Mouse (Mus musculus) ES-E14 (cell line): Measurements from ENCODE around the gene Gdf7.

ENCODE experiments used
- CHD2 ChIP-seq: IDR thresholded peaks from 2 replicates; pipeline ENCODE4 v1.6.1; 2014; ENCODE audit warnings: mild to moderate bottlenecking, low read depth, low read length, inconsistent platforms
- HCFC1 ChIP-seq: IDR thresholded peaks from 2 replicates; pipeline ENCODE4 v1.6.1; 2012; ENCODE audit warnings: low read length, inconsistent platforms, borderline replicate concordance; ENCODE audit not compliant: insufficient read depth
- MAFK ChIP-seq: IDR thresholded peaks from 2 replicates; pipeline ENCODE4 v1.6.1; 2014; ENCODE audit warnings: mild to moderate bottlenecking, low read depth, low read length, inconsistent platforms; ENCODE audit not compliant: insufficient read depth

- TF ChIP-seq CHD2 (no peak), MAFK (no peak), HCFC1 (no peak)
Observed at GRCm38 (mm10) chr12:8306910-8307309, 5.2 kb upstream of the Gdf7 start.
